Mouse (Mus musculus) embryonic fibroblast, embryonic 13.5 days (primary cell): Measurements from ENCODE around the gene Eml4.

Experiments
- CTCF ChIP-seq: IDR thresholded peaks from 2 replicates; pipeline ENCODE4 v1.5.1; 2011; ENCODE audit warnings: mild to moderate bottlenecking, control low read depth, low read length, moderate library complexity, borderline replicate concordance; ENCODE audit not compliant: insufficient read depth
- POLR2A ChIP-seq: IDR thresholded peaks from 2 replicates; pipeline ENCODE4 v1.6.1; 2011; ENCODE audit warnings: low read depth, mild to moderate bottlenecking, control low read depth, low read length, moderate library complexity

DNA sequence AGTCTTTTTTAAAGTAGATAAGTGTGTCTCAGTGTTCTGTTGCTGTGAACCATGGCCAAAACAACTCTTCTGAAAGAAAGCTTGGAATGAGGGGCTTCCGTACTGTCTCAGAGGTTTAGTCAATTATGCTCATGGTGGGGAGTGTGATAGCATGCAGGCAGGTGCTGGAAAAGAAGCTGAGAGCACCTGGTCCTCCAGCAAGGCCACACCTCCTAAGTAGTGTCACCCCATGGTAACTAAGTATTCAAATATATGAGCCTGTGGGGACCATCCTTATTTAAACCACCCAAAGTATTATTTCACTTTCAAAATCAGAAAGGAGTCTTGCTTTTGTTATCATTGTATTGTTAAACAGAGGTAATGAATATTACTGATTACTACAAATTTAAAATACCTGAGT lies 48.0 kb downstream of the Eml4 start:
- no peak for TF ChIP-seq CTCF
- no peak for TF ChIP-seq POLR2A
